Mouse (Mus musculus) kidney, postnatal 14 days (tissue): Measurements from ENCODE around the gene Pxdc1.

ENCODE experiments used
- DNase-seq: peaks from one replicate; pipeline ENCODE4 v3.0.0; 2022; ENCODE audit warnings: mixed read lengths

Gene Pxdc1

DNA sequence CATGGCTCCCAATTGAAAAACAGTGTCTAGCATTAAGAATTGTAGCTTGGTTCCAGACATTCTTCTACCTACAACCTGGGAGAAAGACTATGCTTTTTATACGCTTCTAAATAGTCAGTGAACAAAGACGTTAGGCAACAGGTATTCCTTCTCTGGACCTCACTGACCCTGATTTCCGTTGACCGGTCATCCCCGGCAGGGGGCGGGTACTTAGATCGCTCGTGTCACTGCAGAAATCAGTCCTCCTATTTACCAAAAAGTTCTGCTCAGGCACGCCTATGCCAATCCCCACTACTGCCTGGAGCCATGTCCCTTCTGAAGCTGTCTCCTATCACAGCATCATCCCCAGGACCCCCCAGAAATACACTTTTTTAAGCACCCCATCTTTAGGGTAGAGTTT is at the start of gene Pxdc1:
TSS of gene Pxdc1 (minus strand) at position 96 of the 400 bp plus-strand sequence.
- DNase-seq, result peak; percentile 59

DNA sequence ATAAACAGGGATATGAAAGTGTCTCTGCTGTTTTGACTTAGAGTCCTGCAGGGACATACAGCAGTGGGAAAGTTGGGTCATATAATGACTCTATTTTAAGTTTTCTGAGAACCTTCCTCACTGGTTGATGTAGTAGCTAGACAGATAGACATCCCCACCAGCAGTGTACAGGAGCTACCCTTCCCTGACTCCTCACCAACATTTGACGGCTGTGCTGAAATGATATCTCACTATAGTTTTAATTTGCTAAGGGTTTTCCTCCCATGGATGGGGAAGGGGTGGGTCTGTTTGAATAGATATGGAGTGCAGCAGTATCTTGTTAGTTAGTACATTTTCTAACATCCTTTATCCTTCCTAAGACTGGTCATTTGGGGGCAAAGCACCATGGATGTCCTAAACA is 47.3 kb upstream of the Pxdc1 start:
- no peak for DNase-seq

DNA sequence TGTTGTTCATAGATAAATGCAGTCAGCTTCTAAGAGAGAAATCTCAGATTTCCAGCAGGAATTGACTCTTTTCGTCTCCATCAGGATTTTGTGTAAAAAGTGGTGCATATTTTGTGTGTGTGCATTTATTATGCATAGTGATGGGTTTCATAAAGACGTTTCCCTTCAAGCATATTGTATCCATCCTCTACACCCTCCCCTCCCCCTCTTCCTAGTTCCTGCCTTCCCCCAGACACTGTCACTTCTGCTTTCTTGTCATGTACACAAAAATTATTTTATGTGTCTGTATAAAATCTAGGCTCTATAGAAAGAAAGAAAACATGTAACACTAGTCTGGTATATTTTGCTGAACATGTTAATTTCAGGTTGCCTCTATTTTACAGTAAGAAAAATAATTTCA is 46.8 kb upstream of the Pxdc1 start:
- DNase-seq, result no peak

DNA sequence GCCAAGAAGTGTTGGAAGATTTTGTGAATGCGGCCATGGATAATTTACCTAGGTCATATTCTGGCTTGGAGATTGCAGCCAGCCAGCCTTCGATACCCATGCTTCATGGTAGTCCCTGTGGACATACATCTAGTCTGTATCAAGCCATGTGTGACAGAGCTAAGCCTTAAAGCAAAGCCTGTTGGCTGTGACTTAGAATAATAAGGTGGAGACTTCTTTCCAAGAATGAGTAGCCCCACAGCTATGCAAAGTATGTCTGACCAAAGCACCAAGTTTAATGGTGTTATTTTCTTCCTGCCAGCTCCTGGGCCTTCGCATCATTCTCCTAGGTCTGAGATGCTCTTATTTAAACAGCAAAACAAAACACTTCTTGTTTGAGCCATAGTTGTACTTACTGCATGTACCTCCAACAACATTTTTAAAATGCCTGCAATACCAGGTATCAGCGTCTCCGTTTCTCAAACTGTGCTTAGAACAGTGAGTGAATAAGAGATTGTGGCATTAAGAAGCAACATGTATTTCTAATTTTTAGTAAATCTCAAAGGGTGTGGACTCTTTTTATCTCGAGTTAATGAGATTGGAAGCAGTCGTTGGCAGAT is 43.5 kb upstream of the Pxdc1 start:
- DNase-seq, result no peak

DNA sequence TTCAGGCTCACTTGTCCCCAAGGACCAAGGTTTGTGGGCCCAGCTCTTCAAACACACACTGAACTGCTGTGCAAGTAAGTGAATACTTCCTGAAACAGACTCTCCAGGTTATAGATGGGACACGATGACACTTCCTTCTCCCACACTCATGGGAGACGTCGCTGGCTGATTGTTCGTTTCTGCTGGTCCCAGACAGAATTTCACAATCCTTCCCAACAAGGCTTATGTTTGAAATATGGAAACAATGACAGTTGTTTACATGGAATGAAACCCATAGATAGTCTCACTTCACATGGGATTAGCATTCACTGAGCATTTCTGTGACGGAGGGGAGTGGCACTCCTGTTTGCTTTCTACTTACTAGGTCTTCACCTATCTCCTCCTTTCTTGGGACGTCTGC is 39.8 kb upstream of the Pxdc1 start:
- no peak for DNase-seq

DNA sequence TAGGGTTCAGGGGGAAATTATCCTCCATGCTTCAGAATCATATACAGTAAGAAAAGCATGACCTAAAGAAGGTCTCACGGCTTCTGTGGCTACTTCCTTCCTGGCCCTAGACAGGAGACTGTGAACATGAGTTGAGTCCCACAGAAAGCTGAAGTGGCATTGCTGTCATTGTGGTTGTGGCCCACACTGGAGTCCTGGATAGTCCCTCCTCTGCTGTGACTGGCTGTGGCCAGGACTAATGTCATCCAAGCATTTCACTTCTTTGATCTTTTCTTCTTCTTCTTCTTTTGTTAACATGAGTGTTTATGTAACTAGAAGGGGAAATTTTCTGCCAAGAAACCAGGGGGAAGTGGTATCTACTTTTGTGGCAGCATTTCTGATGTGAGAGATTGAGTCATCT is 37.8 kb upstream of the Pxdc1 start:
- no peak for DNase-seq

DNA sequence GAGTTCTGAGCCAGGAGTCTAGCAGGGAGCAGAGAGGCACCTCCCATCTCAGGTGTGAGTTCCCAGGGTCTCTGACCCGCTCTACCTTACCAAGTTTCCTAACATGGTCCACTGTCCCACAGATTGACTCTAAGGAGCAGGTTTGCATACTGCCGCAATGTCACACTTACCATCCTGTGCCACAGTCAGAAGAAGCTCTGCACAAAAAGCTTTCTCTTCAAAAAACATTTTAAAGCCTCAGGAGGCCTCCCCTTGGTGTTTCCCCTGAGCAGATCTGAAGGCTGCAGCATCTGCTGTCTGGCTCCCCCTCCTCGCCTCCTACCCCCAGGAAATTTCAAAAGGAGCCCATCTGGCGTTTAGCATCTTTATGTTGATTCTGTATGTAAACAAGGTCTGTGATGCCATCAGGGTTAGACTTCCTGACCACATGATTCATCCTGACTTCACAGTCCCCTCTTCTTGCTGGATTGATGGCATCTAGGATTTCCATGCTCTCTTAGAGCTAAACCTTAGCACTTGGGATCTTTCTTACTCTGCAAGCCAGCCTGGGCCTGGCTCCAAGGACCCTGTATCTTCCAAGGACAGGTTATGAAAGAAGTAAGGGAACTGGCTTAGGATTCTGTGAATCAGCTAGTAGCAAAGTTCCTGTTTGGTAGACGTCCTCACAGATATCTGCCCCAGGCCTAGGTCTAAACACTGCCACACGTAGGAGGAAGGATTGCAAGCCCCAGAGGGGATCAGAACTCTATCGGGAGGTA is 31.9 kb upstream of the Pxdc1 start:
- DNase-seq, result no peak

DNA sequence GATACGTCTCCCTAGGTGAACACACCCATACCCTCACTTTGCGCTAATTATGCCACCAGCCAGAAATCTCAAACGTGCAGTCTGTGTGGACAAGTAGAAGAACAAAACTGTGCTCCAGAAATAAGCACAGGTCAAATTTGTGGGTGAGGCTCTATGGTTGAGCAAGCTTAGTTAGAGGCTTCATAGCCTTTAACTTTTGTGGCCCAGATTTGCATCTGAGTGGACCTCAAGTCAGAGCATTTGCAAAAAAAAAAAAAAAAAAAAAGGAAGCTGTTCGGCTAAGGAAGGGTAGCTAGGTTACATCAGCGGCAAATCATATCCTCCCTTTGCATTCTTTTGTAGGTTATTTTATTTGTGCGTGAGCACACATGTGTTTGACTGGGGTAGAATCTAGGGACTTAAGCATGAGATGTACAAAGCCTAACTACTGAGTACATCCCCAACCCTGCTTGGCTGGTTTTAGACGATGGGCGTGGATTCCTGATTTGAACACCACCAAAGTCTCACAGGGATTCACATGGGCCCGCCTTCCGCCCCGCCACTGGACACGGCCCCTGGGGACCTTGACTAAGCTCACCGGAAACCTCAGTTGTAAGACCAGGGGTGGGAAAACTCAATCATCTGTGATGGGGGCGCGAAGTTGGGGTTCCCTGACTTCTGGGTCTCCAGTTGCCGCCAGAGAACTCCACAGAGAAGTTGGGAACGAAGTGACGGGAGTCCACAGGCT is 30.6 kb upstream of the Pxdc1 start:
- no peak for DNase-seq

DNA sequence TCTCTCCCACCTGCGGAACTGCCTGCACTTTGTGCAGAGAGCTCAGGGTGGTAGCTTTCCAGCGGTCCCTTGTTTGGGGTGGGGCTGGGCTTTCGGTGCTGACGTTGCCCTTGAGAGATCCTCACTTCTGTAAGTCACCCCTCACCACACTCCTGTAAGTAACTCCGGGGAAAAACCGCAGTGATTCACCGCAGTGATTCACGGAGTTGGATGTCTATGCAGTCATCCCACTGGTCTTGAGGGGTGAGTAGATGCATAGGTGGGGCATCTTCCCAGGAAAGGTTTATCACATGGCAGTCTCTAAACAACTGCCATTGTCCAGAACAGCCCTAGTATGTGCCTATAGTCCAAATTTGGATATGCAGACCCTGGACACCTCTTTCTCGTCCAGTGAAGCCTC is 30.0 kb upstream of the Pxdc1 start:
- DNase-seq, result no peak

DNA sequence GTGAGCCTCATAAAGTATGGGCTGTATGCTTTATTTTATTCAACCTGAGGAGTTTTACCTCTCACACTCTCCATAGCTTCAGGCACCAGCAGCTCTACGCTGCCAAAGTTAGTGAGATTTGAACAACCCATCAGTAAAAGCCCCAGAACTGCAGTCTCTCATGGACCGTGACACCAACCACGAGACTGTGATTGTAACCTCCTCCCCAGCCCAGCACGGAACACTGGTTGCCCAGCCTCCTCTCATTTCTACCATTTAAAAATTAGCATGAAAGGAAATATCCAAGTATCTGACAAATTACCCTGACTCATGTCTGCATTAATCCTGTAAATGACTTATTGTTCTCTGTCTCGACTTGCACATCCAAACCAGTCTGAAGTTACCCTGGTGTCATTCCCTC is 23.2 kb upstream of the Pxdc1 start:
- no peak for DNase-seq

DNA sequence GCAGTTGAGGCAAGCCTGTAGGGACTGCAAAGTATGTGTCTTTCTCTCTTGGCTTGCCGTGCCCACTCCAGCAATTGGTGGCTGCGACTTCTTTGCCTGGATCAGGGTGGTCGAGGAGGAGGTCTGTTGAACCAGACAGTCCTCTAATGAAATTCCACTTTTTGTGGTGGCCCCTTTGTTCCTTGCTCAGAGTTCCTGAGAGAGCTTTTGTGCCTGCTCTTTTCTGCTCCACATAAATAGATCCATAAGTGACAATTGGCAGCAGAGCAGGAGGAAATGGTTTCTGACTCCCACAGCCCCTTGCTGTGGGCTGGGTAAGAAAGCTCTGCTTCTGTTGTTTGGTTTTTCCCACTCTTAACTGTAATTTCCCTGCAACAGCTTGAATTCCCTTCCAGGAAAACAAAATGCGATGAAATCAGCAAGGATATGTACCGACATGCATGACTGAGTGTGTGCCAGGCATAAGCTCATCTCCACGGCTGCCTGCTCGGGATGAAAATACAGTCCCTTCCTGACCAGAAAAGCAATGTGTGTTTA is 22.6 kb upstream of the Pxdc1 start:
- no peak for DNase-seq

DNA sequence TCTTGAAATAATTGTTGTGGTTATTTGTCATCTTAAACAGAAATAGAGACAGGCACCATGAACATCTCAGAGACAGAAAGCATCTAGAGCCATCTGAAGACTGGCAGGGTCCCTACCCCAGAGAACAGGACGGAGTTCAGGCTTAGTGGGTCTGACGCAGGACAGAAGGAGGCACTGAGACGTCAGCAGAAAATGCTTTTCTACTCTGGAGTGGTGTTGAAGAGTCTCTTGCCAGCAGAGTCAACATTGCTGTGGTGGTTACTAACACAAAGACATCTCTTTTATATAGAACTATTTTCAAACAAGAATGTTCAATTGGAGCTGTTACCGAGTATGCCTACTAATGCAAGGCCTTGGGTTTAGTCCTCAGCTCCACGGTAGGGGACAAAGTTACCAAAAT is 20.1 kb upstream of the Pxdc1 start:
- DNase-seq, result no peak

DNA sequence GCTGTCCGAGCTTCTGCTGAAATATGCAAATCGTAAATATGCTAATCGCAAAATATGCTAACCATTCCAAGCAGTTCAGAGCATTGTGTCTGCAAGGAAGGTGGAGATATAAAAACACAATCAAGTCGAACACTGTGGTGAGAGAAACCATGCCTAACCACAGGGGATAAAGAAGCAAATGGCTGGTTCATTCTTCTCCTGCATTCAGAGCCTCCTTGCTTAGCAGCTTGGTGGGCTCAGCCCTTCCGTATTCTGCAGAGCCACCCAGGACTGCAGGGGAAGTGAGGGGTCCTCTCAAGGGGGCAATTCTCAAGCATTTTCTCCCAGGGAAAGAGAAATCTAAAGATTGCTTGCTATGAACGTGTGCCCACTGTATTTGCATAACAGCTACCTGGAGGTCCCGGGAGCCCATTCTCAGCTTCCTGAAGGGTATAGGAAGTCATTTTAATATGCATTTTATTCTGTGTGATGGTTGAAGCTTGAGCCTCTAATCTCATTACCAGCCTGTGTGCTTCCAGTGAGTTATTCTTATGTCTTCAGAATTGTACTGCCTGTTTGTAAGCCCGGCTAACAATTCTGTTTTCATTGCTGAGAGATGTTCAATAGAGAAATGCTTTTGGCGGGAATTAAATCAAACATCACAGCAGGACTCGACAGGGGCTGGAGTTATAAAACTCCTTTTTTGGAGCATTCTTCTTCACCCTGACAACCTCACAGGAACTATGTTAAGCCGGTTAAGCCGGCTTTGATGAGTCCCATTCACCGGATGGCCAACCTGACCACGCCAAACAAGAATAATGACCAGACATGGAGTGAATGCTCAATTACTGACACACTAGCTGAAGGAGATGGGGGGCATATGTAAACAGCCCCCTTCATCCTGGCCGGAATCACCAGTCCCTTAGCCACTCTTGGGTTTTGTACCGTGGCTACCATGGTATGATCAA is 16.9 kb upstream of the Pxdc1 start:
- no peak for DNase-seq

DNA sequence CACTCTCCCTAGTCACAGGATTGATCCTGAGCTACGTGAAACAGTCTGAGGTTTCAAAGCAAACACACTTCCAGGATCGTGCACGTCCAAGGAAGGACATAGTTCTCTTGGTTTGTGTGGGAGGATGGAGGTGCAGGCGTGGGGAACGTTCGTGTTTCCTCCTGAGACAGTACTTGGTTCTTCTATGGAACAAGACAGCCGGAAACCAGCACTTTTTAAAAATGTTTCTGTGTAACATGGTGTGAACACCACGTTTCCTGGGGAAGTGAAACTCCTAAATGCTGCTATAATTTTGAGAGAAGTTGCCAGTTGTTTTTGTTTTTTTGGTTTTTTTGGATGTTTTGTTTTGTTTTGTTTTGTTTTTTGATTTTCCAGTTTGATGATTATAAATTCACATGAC is 13.9 kb upstream of the Pxdc1 start:
- DNase-seq, result no peak

DNA sequence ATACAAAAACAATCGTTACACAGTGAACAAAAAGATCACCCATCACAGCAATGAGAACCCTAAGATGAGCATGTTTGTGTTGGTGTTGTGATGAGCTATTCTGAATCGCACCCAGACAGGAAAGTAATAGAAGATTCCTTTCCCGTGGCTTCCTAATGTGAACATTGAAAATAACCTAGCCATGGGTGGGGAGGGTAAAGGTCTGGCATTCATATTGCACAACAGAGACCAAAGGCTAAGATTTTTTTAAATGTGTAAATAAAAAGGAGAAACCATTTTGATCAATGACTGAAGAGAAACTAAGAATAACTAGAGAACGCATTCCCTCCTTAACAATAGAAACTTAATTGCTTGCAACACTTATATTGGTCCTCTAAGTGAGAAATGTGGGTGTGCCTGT is 11.8 kb upstream of the Pxdc1 start:
- DNase-seq, result no peak

DNA sequence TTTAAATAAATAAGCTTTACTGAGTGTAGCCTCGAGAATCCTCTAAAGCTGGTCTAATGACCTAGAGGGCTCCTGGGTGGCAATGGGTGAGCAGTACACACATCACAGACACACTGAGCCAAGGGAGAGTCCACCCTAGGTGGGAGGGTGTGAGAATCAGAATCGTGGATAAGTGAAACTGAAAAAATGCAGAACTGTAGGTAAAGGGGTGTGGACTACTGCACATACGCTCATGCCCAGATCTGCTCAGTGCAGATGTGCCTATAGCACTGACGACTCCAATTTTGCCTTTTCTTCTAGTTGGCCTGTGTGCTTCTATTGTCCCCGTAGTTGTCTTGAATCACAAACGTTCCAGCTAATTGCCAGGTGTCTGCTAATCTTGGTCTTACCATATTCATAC is 10.5 kb upstream of the Pxdc1 start:
- DNase-seq, result no peak

DNA sequence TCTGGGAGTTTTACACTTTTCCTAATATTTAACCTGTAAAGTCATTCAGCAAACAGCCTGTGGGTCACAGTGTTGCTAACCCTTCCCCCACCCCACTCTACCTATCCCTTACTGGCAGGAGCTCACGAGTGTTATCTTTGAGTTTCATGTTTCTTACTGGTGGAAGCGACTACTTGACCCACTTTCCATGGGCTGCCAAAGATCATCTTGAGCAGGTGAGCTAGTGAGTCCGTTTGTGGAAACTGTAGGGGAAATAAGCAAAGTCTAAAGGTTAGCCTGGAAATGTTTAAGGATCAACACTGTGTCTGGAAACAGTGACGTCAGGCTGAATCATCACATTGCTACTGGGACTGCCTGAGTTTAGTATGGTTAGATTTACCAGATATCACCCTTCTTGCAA is 6.2 kb upstream of the Pxdc1 start:
- no peak for DNase-seq

DNA sequence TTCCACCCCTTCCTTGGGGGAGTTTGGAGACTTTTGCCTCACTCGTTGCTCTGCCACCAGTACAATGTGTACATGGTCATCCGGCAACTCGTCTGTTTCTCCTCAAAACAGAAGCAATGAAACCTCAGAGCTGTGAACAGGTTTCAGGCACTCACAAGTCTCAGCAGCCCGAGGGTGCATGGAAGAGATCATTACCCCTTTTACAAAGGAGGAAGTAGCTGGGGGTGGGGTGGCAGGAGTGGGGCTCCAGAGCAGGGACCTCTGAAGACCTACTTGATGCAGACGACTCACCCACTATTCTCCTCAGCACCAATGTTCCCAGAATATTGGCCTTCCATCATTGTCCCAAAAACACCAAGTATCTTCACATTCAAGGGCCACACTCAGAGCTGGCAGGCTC is 3.1 kb upstream of the Pxdc1 start:
- DNase-seq, result no peak

DNA sequence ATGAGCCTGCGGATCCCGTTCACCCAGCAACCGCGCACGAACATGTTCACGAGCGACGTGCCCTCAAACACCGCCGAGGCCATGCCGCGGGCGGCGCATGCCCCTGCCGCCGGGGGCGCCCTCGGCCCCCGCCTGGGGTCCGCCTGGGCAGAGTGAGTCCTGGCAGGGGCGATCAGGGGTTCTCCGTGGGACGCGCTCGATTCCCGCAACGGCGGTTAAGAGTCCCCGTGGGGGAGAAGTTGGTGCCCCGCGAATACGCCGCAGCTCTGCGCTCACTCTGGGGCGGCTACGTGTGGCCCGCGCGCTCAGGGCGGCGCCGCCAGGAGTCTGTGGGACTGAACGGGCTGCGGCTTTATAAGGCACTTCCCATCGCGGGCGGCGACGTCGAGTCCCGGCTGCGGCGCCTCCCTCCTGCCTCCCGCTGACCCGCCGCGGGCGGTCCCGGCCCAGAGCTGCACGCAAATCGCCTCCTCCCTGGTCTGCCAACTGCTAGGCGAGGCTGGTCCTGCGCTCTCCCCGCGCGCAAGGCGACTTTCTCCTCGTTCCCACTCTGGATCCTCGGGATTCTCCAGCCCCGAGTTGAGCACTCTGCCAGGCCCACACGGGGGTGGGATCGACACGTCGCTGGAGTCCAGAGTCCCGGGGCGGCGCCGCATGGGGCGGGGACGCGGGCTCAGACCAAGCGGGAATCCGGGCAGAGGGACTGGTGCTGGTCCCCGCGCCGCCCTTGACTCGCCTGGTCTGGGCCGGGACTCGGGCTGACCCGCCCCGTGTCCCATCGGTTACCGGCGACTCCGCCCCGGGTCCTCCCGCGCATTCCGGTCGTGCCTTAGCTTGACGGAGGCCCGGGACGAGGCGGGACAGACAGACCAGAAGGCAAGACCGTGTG is 689 bp downstream of the Pxdc1 start:
- peak; percentile 88 for DNase-seq

DNA sequence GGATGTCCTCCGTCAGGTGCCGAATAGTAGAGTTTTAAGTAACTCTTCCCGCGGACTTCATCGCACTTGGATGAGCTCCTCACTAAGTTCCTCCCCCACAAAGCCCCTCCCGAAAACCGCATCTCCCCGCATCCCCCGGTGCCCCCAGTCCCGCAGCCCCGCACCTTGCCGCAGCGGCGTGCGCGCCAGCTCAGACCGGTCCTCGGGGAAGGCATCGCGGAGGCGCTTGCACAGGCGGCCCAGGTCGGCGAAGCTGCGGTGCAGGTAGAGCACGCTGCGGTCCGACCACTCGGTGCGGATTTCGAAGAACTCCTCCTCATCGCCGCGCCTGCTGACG is 1.3 kb downstream of the Pxdc1 start:
- no peak for DNase-seq

DNA sequence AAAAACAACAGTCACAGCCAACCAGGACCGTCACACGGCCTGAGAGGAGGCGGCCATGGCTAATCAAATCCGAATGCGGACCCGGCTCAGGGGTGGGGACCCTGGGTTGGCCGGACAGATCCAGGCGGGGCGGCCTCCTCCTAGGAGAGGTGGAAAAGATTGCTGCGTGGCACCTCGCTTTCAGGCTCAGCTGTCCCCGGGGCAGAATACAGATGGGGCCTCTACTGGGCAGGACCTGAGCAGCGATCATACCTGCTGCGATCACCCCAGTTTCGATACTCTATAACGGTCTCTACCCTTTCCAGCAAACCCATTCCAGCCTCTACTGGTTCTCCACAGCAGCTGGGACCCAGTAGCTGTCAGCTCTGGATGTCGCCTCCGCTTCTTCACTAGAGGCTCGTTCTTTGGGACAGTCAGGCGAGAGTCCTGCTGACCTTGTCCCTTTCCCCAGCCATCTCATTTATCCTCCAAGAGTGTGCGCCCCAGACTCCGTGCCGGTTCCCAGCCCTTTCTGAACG is 1.8 kb downstream of the Pxdc1 start:
- DNase-seq, result peak; percentile 41

DNA sequence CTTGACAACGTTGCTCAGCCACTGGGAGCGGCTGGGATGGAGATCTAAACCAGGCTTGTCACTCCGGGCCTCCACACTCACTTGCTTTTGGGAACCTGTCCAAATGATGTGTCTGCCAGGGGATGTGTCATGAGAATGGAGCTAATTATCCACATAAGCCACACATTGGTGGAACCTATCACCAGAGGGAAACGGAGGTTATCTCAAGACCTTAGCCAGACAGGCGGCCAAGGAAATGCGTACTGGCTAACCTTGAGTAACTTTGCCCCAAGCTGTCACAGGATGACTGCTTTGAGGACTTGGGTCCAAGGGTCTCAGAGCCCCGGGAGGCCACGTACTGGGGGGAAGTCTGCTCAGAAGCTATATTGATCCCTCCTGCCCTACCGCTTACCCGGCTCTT is 2.3 kb downstream of the Pxdc1 start:
- DNase-seq, result peak; percentile 47
